Mouse (Mus musculus) heart, postnatal 0 days (tissue): ENCODE results near the gene Wwp2.

ENCODE experiments used
- CTCF ChIP-seq: IDR thresholded peaks from 2 replicates; pipeline ENCODE4 v1.5.1; 2016; ENCODE audit warnings: antibody characterized with exemption, control low read depth, low read depth
- EP300 ChIP-seq: IDR thresholded peaks from 2 replicates; pipeline ENCODE4 v1.6.1; 2016; ENCODE audit warnings: antibody characterized with exemption, low read depth

DNA sequence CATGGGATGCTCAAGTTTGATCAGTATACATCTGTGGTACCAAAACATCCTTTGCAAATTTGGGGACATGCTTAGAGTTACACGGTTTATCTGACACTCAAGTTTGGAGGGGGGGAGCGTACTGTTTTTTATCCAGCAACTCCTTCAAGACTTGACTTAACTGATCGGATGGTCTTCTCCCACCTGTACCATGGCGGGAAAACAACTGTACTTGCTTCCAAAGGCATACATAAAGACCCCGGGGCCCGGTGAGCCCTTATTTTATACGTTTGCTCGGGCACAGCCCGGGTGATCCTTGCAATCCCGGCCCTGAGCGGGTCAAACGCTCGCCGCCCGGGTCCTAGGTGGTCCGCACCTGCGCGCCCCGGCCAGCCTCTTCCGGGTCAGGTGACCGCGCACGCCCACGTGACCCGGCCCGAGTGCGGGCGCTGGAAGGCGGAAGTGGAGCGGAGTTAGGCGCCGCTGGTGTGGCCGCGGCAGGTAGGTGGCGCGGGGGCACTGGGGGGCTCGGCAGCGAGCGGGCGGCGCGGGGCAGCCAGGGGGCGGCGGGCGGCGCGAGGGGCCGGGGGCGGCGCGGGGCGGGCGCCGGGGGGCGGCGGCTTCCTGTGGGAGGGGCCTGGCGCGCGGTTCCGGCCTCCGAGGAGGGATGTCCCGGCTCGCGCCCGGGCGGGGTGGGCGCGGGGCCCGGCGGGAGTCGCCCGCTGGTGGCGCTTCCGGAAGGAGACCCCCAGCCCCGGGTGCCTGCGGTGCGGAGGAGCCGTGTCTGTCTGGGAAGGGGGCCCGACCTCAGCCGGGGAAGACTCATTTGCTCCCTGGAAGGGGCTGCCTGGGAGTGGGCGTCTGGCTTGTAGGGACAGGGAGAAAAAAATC is at the start of gene Wwp2:
- no peak for TF ChIP-seq CTCF
- no peak for TF ChIP-seq EP300
